Mouse (Mus musculus) small intestine, adult 2 months (tissue): ENCODE measurements around the gene Tpm3.

ENCODE experiments used
- CTCF ChIP-seq: fragments of 200-500 bp; IDR thresholded peaks from 2 replicates; pipeline ENCODE4 v1.5.1; 2012; ENCODE audit warnings: low read depth, mild to moderate bottlenecking, control low read depth, inconsistent platforms, low read length, moderate library complexity, mixed read lengths; ENCODE audit not compliant: insufficient replicate concordance, insufficient read length; ENCODE audit errors: extremely low read depth
- POLR2A ChIP-seq: fragments of 200-500 bp; IDR thresholded peaks from 2 replicates; pipeline ENCODE4 v1.6.1; 2012; ENCODE audit warnings: low read depth, mild to moderate bottlenecking, control low read depth, inconsistent platforms, low read length, moderate library complexity

GRCm38 (mm10) chr3:90086068-90086467 is 13.6 kb downstream of the Tpm3 start:
- TF ChIP-seq POLR2A, result no peak
- no peak for TF ChIP-seq CTCF
